Mouse (Mus musculus): ENCODE measurements around the gene 1700025G04Rik.

- no peak for TF ChIP-seq CTCF (IDR thresholded peaks at IDR 0.05; ENCODE audit: insufficient read depth, low read length)
- TF ChIP-seq POLR2A (IDR thresholded peaks at IDR 0.05; ENCODE audit: borderline replicate concordance, extremely low read depth, low read depth, low read length) = no peak
Observed at GRCm38 (mm10) chr1:151975418-151976379, 114.2 kb downstream of the 1700025G04Rik start.
